Mouse (Mus musculus) spleen, postnatal 36 days (tissue): ENCODE data around the gene Rab14.
A peak's percentile ranks its signal among the peaks of the same experiment; 100 is the strongest.

ENCODE experiments used
- DNase-seq, 2 experiments: peaks; one replicate each; pipeline ENCODE4 v3.0.0; 2022; ENCODE audit warnings: low spot score in 2 of 2, mixed read lengths in 1 of 2

Rab14 gene

GRCm38 (mm10) chr2:35153844-35154554 is 46.9 kb downstream of the Rab14 start:
- DNase-seq = no peak

- no peak for DNase-seq
Observed at GRCm38 (mm10) chr2:35153179-35153578, 47.7 kb downstream of the Rab14 start.

- DNase-seq = no peak
Observed at GRCm38 (mm10) chr2:35151303-35151882, 49.5 kb downstream of the Rab14 start.

- DNase-seq = no peak
Observed at GRCm38 (mm10) chr2:35148806-35149205, 52.1 kb downstream of the Rab14 start.

- DNase-seq = no peak
Observed at GRCm38 (mm10) chr2:35141673-35142072, 59.2 kb downstream of the Rab14 start.

- DNase-seq = no peak
Observed at GRCm38 (mm10) chr2:35138576-35138975, 62.3 kb downstream of the Rab14 start.

- DNase-seq = no peak
Observed at GRCm38 (mm10) chr2:35133891-35134290, 67.0 kb downstream of the Rab14 start.

GRCm38 (mm10) chr2:35132662-35133055 is 68.3 kb downstream of the Rab14 start:
- no peak for DNase-seq

- DNase-seq = peak; percentile 88 to 91
Observed at GRCm38 (mm10) chr2:35131991-35132661, 68.8 kb downstream of the Rab14 start.

GRCm38 (mm10) chr2:35131491-35131890 is 69.4 kb downstream of the Rab14 start:
- DNase-seq = no peak
